ENCODE assay signal across 1 mouse cellular context in the genomic region with DNA sequence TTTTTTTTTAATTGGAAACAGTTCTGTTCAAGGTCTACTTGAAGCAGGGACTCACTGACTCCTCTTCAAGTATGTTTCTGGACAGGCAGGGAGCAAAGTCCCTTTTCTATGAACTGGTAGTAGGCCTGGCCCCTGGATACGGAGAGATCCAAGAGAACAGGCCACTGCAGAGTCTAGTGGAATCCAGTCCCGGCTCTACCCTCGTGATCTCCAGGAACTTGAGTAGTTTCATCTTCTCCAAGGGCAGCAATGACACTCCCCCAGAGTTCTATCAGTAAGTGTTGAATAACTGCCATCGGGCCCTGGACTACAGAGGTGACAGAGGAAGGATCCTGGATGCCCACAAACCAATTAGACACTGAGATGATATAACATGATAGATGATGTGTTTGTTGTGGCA.
TF ChIP-seq lines count a peak whose summit lies in the region.

No protein-coding gene starts in this region.

TF ChIP-seq in MEL, 35 proteins besides CTCF, POLR2A, EP300 and RAD21:
- TF ChIP-seq GABPA (IDR thresholded peaks at IDR 0.05; ENCODE audit: low read depth, low read length) (no peak), POLR2AphosphoS5 (IDR thresholded peaks at IDR 0.05; ENCODE audit: borderline replicate concordance, low read depth, low read length) (no peak)
